Comparison of ENCODE assay signal across 11 mouse cellular contexts in genomic region chr11:85642591-85642990, GRCm38 (mm10).
DNase-seq lines count a peak whose midpoint lies in the region; ATAC-seq and TF ChIP-seq lines count a peak whose summit lies in the region.
"Had no signal": no experiment of that assay in that cellular context is flagged by ENCODE, and none has a peak within 500 bp of the region (broad histone marks: within the 10 kb centered on the region; RNA-seq: fewer than 3 reads in every experiment).

No protein-coding gene starts in this region.

- H3K9me3 ChIP-seq in forebrain, embryonic 10.5 days, result no peaks in the 10 kb centered on the region
- no peaks in the 10 kb centered on the region for H3K9me3 ChIP-seq in forebrain, postnatal 0 days (ENCODE audit: low read length)
- no peaks in the 10 kb centered on the region for H3K9me3 ChIP-seq in liver, embryonic 11.5 days (ENCODE audit: control insufficient read depth, low read length)
- no peaks in the 10 kb centered on the region for H3K9me3 ChIP-seq in embryonic facial prominence, embryonic 13.5 days
- H3K9me3 ChIP-seq: midbrain, embryonic 13.5 days had no signal

- peaks cover 74% of the 10 kb centered on the region for H3K4me1 ChIP-seq in forebrain, embryonic 10.5 days
- H3K4me1 ChIP-seq in forebrain, postnatal 0 days (ENCODE audit: insufficient read depth), result peaks cover 11% of the 10 kb centered on the region
- H3K4me1 ChIP-seq in liver, embryonic 11.5 days (replicated peaks; ENCODE audit: control insufficient read depth, insufficient read depth, low read length), result peaks cover 42% of the 10 kb centered on the region
- H3K4me1 ChIP-seq in embryonic facial prominence, embryonic 13.5 days, result peaks cover 69% of the 10 kb centered on the region

- H3K27ac ChIP-seq in forebrain, embryonic 10.5 days, result peak overlapping the region; percentile 49; the same call in 1 of the 2 replicates
- no peak overlapping the region for H3K27ac ChIP-seq in forebrain, postnatal 0 days (ENCODE audit: low read depth, low read length)
- H3K27ac ChIP-seq in liver, embryonic 11.5 days (ENCODE audit: low read depth, low read length), result peak overlapping the region; percentile 48
- H3K27ac ChIP-seq in embryonic facial prominence, embryonic 13.5 days, result peak overlapping the region; percentile 87
- H3K27ac ChIP-seq: midbrain, embryonic 13.5 days had no signal

- H3K27me3 ChIP-seq in forebrain, embryonic 10.5 days (ENCODE audit: poor library complexity, severe bottlenecking), result no peaks in the 10 kb centered on the region
- H3K27me3 ChIP-seq in forebrain, postnatal 0 days (ENCODE audit: insufficient read depth, low read length), result no peaks in the 10 kb centered on the region
- no peaks in the 10 kb centered on the region for H3K27me3 ChIP-seq in liver, embryonic 11.5 days (replicated peaks; ENCODE audit: control insufficient read depth, insufficient read depth, low read length)
- H3K27me3 ChIP-seq in embryonic facial prominence, embryonic 13.5 days, result no peaks in the 10 kb centered on the region
- H3K27me3 ChIP-seq: midbrain, embryonic 13.5 days had no signal

- DNase-seq in forebrain, embryonic 10.5 days (ENCODE audit: extremely low spot score, low spot score), result no peak
- no peak for DNase-seq in forebrain, postnatal 0 days
- no peak for DNase-seq in liver, embryonic 11.5 days (ENCODE audit: low spot score)
- DNase-seq in liver, result no peak
- DNase-seq in left cerebral cortex, postnatal 25 days (ENCODE audit: low spot score in 2 of 2), result peak; percentile 37 to 91
- DNase-seq in thymus, postnatal 36 days, result no peak
- no peak for DNase-seq in heart, adult 8-10 months (ENCODE audit: low spot score)
- DNase-seq: B cell, adult 2 months; gastrocnemius, postnatal 25 days had no signal

- no peak for TF ChIP-seq CTCF in forebrain, postnatal 0 days (IDR thresholded peaks at IDR 0.05; ENCODE audit: low read depth)

- intact Hi-C loops in left cerebral cortex, postnatal 25 days (cut with DNase I), result no loop called here

- H3K4me2 ChIP-seq in forebrain, postnatal 0 days (ENCODE audit: low read depth), result no peak overlapping the region
- H3K4me2 ChIP-seq in liver, embryonic 11.5 days, result no peak overlapping the region
- H3K4me2 ChIP-seq in embryonic facial prominence, embryonic 13.5 days, result peak overlapping the region; percentile 55
- H3K4me2 ChIP-seq: midbrain, embryonic 13.5 days had no signal

- ATAC-seq in forebrain, postnatal 0 days, result no peak
- ATAC-seq in liver, embryonic 11.5 days (replicated peaks; ENCODE audit: low FRiP score), result no peak
- no peak for ATAC-seq in embryonic facial prominence, embryonic 13.5 days (ENCODE audit: insufficient number of reproducible peaks, insufficient read depth, low FRiP score, low TSS enrichment, low read depth)
- ATAC-seq: midbrain, embryonic 13.5 days had no signal

- H3K36me3 ChIP-seq in forebrain, embryonic 10.5 days (replicated peaks), result no peaks in the 10 kb centered on the region
- no peaks in the 10 kb centered on the region for H3K36me3 ChIP-seq in forebrain, postnatal 0 days (ENCODE audit: insufficient read depth)
- no peaks in the 10 kb centered on the region for H3K36me3 ChIP-seq in liver, embryonic 11.5 days (ENCODE audit: control insufficient read depth, insufficient read depth, low read length)
- no peaks in the 10 kb centered on the region for H3K36me3 ChIP-seq in embryonic facial prominence, embryonic 13.5 days
- H3K36me3 ChIP-seq: midbrain, embryonic 13.5 days had no signal

- H3K9ac ChIP-seq in forebrain, postnatal 0 days, result no peak overlapping the region
- no peak overlapping the region for H3K9ac ChIP-seq in liver, embryonic 11.5 days (ENCODE audit: low read depth, low read length)
- H3K9ac ChIP-seq in embryonic facial prominence, embryonic 13.5 days, result 0 out of 2 replicates have a peak overlapping the region, but pooled peaks have one; percentile 49
- H3K9ac ChIP-seq: midbrain, embryonic 13.5 days had no signal

- no peak overlapping the region for H3K4me3 ChIP-seq in forebrain, embryonic 10.5 days
- H3K4me3 ChIP-seq in forebrain, postnatal 0 days (ENCODE audit: low read depth, low read length), result no peak overlapping the region
- H3K4me3 ChIP-seq in liver, embryonic 11.5 days (ENCODE audit: low read depth, low read length), result no peak overlapping the region
- 0 out of 2 replicates have a peak overlapping the region, but pooled peaks have one; percentile 7 for H3K4me3 ChIP-seq in embryonic facial prominence, embryonic 13.5 days
- H3K4me3 ChIP-seq: midbrain, embryonic 13.5 days had no signal

- 71% methylated on average over 6 of the region's 6 CpGs for WGBS in forebrain, embryonic 10.5 days
- 73% methylated on average over 6 of the region's 6 CpGs for WGBS in forebrain, postnatal 0 days
- WGBS in liver, embryonic 11.5 days, result 70% methylated on average over 6 of the region's 6 CpGs
- 38% methylated on average over 6 of the region's 6 CpGs for WGBS in embryonic facial prominence, embryonic 13.5 days

Comparison
In these comparisons a context has a peak if more than half of its experiments do, and no peak if none do; other contexts are left out.
1. DNase-seq: peak in left cerebral cortex, postnatal 25 days (2 of 2); none in forebrain, embryonic 10.5 days (single experiment), forebrain, postnatal 0 days (single experiment), liver, embryonic 11.5 days (single experiment), liver (single experiment), thymus, postnatal 36 days (0 of 2) and heart, adult 8-10 months (single experiment).